Mouse (Mus musculus) adrenal gland, postnatal 25 days (tissue): ENCODE data around the gene Elmo3. TPM values are rescaled to one million over a fixed set of nuclear protein-coding genes. Genes with fewer than 3 reads are reported as not detected.

Source experiments
- DNase-seq: peaks from one replicate; pipeline ENCODE4 v3.0.0; 2021; ENCODE audit warnings: mixed read lengths
- total RNA-seq: library from RNA; stranded (reverse); gene quantifications from 2 replicates; pipeline ENCODE4 v1.2.3, GENCODE M21; 2021

Gene Elmo3
- total RNA-seq, 1 experiment from 2014 or later = 9.8 TPM

GRCm38 (mm10) chr8:105298351-105299252, 6.8 kb upstream of the Elmo3 start:
- DNase-seq = no peak

GRCm38 (mm10) chr8:105299962-105300361, 5.4 kb upstream of the Elmo3 start:
- no peak for DNase-seq

DNA sequence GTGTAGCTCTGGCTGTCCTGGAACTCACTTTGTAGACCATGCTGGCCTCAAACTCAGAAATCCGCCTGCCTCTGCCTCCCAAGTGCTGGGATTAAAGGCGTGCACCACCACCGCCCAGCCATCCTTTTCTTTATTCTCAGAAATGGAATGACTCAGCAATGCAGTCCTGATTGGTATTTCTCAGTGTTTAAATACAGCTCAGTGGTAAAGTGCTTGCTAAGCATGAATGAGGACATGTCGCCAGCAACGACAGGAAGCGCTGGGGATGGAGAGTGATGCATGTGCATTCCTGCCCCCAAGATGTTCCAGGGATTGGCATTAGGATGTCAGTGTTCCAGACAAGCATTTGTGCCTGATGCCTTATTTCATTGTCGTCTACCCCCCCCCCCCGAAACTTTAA, 2.0 kb upstream of the Elmo3 start:
- DNase-seq = no peak

- DNase-seq = no peak
Measured at GRCm38 (mm10) chr8:105303874-105304273, 1.5 kb upstream of the Elmo3 start.

DNA sequence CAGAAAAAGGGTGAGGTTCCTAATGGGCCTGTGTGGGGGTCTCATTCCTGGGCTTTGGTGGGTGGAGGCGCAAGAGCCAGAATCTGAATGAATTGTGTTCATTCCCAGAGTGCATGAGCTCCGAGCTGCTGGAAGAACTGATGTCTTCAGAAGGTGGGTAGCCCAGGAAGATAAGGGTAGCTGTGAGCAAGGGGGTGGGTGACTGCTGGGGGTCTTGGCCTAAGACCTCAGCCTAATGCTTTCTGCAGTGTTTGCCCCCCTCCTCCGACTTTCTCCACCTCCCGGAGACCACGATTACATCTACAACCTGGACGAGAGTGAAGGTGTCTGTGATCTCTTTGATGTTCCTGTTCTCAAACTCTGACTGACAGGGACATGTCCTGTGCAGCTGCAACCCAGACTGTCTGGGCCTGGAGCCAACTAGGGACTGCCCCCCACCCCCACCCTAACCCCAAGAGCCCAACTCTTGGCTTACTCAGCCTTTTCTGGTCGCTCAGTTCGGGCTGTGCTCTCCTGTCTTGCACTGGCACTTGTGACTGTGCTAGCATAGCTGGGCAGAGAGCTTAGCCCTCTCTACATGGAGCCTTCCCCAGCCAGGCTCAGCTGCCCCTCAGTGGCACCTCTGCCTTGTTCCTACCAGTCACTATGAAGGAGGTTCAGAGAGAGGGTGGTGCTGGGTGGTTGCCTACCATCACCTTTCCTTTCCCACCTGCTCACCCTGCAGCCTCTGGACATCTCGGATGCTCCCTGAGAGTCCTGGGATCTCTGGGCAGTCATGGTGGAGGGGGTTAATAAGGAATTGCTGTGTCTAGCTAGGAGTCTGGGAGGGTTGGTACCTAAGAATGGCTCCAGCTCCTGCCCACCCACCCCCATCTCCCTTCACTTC, 833 bp upstream of the Elmo3 start:
- no peak for DNase-seq

- DNase-seq = no peak
Measured at GRCm38 (mm10) chr8:105306146-105306691, 818 bp downstream of the Elmo3 start.

DNA sequence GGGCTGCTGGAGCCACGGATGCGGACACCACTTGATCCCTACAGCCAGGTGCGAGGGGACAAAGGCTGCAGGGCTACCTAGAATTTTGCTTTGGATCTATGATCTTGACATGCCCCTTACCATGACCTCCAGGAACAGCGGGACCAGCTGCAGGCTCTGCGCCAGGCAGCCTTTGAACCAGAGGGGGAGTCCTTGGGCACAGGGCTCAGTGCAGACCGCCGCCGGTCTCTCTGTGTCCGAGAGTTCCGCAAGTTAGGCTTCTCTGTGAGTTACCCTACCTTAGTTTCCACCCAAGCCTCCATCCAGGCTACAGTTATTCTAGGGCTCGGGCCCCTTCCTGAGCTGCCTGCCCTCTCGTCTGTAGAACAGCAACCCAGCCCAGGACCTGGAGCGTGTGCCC, 2.3 kb downstream of the Elmo3 start:
- DNase-seq = no peak

DNA sequence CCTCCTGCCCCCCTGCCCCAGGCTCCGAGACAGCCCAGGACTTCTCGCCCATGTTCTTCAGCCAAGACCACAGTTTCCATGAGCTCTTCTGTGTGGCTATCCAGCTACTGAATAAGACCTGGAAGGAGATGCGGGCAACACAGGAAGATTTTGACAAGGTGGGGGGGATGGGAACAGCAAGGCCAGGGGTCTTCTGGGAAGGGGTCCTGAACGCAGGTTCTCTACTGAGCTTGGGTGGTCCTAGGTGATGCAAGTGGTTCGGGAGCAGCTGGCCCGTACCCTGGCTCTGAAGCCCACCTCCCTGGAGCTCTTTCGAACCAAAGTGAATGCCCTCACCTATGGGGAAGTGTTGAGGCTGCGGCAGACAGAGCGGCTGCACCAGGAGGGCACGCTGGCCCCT, 3.0 kb downstream of the Elmo3 start:
- DNase-seq = no peak

DNA sequence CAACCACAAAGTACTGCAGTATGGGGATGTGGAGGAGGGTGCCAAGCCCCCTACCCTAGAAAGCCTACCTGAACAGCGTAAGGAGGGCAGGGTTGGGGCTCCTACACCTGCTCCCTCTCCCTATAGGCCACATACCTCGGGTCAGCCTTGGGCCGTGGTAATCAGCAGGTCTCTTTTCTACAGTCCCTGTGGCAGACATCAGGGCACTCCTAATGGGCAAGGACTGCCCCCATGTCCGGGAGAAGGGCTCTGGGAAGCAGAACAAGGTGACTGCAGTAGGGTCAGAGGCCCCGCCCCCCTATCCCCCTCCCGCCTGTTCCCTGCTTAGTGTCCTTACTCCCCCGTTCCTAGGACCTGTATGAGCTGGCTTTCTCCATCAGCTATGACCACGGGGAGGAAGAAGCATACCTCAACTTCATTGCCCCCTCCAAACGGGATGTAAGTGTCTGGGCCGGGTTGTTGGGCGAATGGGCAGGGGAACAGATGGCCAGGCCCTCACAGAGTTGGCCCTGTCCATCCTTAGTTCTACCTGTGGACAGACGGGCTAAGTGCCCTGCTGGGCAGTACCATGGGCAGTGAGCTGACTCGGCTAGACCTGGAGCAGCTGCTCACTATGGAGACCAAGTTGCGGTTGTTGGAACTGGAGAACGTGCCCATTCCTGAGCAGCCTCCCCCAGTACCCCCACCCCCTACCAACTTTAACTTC, 3.9 kb downstream of the Elmo3 start:
- DNase-seq = no peak

DNA sequence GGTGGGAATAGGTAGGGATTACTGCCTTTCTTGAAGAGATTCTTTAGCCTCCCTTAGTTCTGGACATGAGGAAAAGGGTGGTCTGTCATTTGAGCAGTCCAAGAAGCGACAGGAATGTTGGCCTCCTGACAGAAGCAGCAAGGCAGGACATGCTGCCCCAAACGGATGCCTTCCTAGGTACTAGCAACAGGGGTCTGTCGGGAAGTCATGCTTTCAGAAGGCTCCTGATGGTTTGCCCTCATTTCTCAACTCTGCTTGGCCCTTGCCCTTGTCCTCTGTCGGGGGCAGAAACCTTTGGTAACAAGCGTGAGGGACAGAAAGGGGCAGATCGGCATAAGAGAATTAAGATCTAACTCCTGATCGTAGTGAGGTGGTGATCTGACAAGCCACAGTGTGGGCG, 4.7 kb downstream of the Elmo3 start:
- no peak for DNase-seq

DNA sequence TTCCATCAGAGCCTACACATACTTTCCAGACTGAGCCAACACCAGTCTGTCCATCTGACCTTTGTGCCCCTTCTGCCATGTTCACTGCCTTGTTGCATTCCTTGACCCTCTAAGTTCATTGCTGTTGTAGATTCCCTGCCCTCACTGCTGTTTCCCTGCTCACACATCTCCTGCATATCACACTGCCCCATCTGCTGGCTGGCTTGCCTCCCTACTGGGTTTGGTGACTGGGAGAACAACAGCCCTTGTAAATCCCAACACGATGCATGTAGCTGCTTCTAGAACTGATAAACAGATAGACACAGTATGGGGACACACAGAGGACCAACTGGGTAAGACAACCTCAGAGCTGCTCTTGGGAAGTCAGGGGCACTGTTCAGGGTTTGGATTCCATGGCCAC, 6.3 kb downstream of the Elmo3 start:
- DNase-seq = no peak

- DNase-seq = no peak
Measured at GRCm38 (mm10) chr8:105312891-105313481, 7.6 kb downstream of the Elmo3 start.

GRCm38 (mm10) chr8:105313622-105314402, 8.4 kb downstream of the Elmo3 start:
- no peak for DNase-seq

GRCm38 (mm10) chr8:105315073-105315769, 9.8 kb downstream of the Elmo3 start:
- DNase-seq = no peak

DNA sequence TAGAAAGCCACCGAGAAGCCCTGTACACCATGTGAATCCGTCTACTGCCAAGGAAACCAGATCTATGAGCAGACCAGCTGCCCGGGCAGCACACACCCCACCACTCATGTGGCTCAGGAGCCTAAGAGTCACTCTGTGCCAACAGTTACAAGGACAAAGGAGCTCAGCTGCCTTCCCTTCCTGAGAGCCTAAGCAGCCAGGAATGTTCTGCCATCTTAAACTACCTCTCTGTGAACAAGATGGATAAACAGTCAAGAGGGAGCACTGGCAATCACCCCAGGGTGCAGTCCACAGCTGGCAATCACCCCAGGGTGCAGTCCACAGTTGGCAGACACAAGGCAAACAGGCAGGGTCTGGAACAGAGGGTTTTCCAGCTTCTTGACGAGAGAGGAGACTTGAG, 12.5 kb downstream of the Elmo3 start:
- no peak for DNase-seq

DNA sequence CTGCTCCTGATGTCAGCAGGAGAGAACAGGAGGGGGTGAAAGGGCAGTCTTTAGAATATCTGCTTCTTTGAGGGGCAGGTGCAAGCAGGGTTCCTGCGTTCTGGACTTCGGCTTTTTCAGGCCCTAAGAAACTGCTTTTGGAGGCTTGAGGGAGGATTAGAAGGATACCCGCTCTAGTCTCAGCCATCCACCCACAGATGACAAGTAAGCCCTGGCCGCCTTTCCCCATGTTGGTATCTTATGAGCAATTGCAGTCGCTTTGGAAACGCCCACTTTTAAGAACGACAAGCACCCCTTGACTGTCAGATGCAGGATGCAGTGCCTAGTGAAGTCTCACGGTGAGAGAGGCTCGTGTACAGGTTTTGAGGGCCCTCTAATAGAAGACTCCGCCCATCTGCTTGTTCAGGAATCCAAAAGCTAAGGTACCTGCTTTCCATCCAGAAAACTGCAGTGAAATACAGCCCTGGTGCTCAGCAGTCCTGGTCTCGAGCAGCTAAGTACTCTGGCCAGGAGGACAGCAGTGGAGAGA, 13.3 kb downstream of the Elmo3 start:
- DNase-seq = no peak

DNA sequence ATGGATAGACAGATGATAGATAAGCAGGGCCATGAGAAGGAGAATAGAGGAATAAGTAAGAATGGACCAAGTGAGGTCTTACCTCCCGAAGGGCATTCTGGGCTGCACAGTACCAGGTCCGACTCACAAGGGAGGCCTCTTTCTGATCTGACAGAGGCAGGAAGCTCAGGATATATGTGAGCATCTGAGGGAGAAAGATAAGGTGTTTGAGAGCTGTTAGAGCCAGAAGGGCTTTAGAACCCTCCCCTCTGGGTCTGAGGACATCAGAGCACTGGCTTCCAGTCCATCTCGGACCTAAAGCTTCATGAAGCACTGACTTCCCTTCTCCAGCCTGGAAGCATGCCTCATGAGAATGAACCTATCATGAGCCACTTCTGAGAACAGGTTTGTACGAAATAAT, 17.8 kb downstream of the Elmo3 start:
- no peak for DNase-seq

- DNase-seq = no peak
Measured at GRCm38 (mm10) chr8:105325641-105326093, 20.3 kb downstream of the Elmo3 start.

- DNase-seq = peak; percentile 96
Measured at GRCm38 (mm10) chr8:105326141-105326672, 20.8 kb downstream of the Elmo3 start, which contains the start of the genes Lrrc29 and Tmem208. Gene Lrrc29, minus strand, starts transcription at chr8:105326278. Gene Tmem208, plus strand, starts transcription at chr8:105326354.

DNA sequence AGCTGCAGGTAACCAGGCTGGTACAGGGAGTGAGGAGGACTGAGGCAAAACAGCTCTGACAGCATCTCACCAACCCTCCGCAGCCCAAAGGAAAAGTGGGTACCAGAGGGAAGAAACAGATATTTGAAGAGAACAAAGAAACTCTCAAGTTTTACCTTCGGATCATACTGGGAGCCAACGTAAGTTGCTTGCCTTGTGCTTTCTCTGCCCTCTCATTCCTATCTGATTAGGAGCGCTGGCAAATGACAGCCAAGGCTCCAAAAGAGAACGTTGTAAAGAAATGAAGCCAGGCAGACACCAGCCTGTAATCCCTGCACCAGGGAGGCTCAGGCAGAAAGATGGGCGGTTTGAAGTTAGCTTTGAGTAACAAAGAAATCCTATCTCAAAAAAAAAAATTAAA, 21.6 kb downstream of the Elmo3 start:
- DNase-seq = no peak
